Mouse (Mus musculus): ENCODE measurements at regions not wholly inside any gene's neighbourhood (a gene's known extent, or its start where the extent isn't known, plus 50 kb on each side); places are given as distances from the start of the nearest gene placed in this dataset.

DNA sequence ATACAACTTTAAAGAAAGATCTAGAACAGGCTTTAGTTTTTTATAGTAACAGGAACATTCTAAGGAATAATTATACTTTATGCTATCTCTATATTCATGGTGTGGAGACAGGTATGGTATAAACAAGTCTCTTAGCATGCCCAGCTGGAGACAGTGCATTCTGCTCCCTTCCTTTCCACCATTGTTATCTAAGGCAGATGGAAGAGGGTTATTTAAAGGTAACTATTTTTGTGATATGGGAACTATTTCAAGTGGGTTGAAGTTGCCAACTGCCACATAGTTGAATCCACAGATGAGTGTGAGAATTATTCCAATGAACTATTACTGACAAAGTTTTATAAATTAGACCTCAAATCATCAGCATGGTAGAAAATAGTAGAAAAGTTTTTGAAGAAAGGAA lies 148.9 kb upstream of the Rasa1 start:
- TF ChIP-seq POLR2A (IDR thresholded peaks at IDR 0.05; ENCODE audit: extremely low read depth, insufficient read depth, low read length): no peak
- no peak for TF ChIP-seq CTCF (IDR thresholded peaks at IDR 0.05; ENCODE audit: extremely low read depth, insufficient read depth, low read length)

Data from cortical plate, adult 2 months (tissue).